Mouse (Mus musculus) liver, postnatal 0 days (tissue): ENCODE measurements at regions not wholly inside any gene's neighbourhood (a gene's known extent, or its start where the extent isn't known, plus 50 kb on each side); places are given as distances from the start of the nearest gene placed in this dataset.

Source experiments
- CTCF ChIP-seq: sonication (generic); IDR thresholded peaks from 2 replicates; pipeline ENCODE4 v1.5.1; 2016; ENCODE audit warnings: antibody characterized with exemption, low read depth
- EP300 ChIP-seq: IDR thresholded peaks from 2 replicates; pipeline ENCODE4 v1.6.1; 2016; ENCODE audit warnings: antibody characterized with exemption, low read depth, mild to moderate bottlenecking

DNA sequence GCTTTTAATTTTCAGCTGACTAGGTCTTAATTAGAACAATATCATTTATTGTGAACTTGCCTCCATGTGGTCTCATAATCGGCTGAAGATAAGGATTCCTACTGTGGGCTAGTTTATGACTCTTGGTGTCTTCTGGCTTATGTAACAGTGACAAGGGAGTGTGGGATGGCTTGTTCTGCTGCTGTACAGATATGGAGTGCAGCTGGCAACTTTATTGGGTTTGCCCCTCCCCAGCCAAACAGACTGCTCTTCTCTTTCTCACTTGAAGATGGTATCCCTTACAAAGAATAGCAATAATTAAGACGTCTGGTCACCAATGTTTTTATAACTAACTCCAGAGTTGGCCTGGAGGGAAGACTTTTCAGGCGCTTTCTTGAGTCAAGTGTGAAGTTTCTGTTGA is 584.8 kb downstream of the Insc start:
- TF ChIP-seq CTCF (no peak), EP300 (no peak)
